Mouse (Mus musculus) heart, postnatal 25 days (tissue): ENCODE measurements around the gene Arhgap36. TPM values are rescaled to one million over a fixed set of nuclear protein-coding genes. Genes with fewer than 3 reads are reported as not detected.

Experiments
- DNase-seq: peaks from one replicate; pipeline ENCODE4 v3.0.0; 2022; ENCODE audit warnings: low spot score
- intact Hi-C: fragments of 180-260 bp; cut with DNase I; formaldehyde crosslinking; loops from one replicate; pipeline ENCODE4 v1.15.1; 2025
- total RNA-seq, 2 experiments: library from RNA; stranded (reverse); gene quantifications; 2 replicates each; pipeline ENCODE4 v1.2.3; 2021

Arhgap36 gene
- under 1 TPM; 0.17 to 0.49 TPM for total RNA-seq

- intact Hi-C loops = no loop called here
- DNase-seq = no peak
Measured at GRCm38 (mm10) chrX:49463442-49463970, at the start of gene Arhgap36. Gene Arhgap36 (plus strand): TSS chrX:49463945.

DNA sequence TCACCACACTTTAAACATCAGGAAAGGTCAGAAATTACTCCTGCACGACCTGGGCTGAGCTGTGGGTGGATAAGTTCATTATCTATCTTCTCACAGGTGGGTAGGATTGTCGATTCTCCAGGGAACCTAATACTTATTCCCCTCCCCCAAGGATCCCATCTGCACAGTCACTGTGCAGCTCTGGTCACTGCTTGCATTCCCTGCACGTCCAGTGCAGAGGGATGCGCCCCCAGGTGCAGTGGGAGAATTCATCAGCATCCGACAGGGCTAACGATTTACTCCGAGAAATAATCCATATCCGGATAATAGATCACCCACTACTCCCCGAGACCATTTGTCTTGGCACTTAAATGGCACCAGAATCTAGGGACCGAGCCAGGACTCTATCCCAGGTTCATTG, 6.0 kb upstream of the Arhgap36 start:
- intact Hi-C loops = no loop called here
- DNase-seq = no peak

DNA sequence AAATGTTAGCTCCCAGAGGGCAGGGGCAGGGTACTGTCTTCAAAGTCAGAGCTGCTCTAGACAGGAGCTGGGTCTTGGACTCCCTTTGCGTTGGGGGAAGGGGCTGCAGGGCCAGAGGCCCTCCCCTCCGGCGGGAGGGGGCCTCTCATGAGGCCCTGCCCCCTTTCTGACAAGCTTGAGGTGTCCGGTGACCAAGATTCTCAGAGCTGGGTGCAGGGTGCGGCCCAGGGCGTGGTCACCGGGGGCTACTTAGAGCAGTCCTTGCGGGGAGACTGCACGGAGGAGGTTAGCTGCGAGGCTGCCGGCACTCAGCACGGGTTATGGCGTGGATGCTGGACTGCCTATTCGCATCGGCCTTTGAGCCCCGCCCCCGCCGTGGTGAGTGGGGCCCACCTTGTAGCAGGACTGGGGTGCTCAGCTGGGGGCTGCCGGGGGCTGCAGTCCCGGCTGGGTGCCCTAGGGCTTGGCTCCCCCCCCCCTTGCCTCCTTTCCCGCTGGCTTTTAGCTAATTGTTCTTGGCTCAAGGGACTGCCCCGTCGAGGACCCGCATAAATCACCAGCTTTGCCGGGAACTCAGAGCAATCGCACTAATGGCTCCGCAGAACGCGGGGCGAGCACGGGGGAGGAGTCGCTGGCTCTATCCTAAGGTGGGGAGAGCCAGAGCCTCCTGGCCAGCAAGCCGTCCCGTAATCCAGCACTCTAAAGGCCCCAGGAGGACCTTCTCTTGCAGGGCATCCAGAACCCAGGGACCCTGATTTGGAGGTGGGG, 6.7 kb downstream of the Arhgap36 start:
- intact Hi-C loops = no loop called here
- no peak for DNase-seq

DNA sequence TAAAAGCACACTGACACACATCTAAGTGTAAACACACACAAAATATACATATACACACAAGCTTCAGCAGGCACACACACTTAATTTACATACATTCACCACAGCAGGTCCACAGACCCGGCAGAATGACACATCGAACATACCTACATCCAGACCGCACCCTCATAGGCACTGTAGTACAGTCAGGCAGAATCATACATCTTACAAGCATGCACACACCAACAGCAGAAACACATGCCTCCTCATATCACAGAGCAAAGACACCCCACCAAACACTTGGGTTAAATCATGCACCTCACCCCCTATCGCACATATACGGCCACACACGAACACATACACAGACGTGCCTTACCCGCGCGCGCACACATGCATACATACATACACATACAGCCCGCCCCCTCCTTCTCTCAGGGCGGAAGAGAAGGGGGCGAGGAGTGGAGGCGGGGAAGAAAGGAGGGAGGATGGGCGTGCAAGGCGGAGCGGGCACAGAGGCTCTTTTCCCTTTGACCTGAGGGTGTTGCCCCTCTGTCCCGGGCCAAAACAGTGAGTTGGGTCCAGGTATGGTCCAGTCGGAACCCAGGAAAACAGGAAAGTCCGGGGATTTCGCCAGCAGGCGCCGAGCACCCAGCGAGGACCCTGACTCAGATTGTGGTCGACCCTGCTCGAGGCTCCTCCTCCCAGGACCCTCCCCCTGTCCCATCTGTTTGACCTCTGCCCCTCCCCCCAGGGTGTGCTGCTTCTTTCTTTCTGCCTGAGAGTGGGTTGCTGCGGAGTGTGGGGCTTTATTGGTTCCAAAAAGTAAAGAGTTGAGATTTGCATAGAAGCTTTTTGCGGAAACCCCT, 16.4 kb downstream of the Arhgap36 start:
- no peak for DNase-seq
- intact Hi-C loops = no loop called here

DNA sequence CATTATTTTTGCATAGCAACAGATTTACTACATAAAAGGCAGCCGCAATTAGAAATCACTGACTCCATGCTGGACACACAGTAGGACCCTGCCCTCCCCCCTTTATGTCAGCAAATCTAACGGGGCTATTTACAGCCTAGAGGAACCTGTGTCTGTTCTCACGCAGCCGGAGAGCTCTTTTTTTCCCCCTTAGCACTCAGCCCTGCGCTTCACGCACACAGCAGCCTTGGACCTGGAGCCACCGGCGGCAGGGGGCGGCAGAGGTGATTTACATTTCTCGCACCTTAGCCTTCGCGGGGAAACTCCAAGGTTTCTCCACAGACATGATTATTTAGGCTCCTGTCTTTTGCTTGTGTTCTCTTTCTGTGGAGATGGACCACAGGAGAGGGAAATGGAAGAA, 17.1 kb downstream of the Arhgap36 start:
- intact Hi-C loops = no loop called here
- no peak for DNase-seq

- no peak for DNase-seq
- intact Hi-C loops = no loop called here
Measured at GRCm38 (mm10) chrX:49489141-49489540, 25.4 kb downstream of the Arhgap36 start.

GRCm38 (mm10) chrX:49493739-49494449, 30.1 kb downstream of the Arhgap36 start:
- DNase-seq = no peak
- intact Hi-C loops = no loop called here

Other genes starting within 250 kb of the Arhgap36 start
- 10 to 100 TPM in 1 of 2 experiments, 1 to 10 TPM in 1; 8.9 to 11.2 TPM for gene Enox2, start 175.7 kb upstream of the Arhgap36 start, total RNA-seq
- not detected for gene Olfr1320, start 208.4 kb downstream of the Arhgap36 start, total RNA-seq